Mouse (Mus musculus) embryonic facial prominence, embryonic 13.5 days (tissue): ENCODE measurements at regions not wholly inside any gene's neighbourhood (a gene's known extent, or its start where the extent isn't known, plus 50 kb on each side); places are given as distances from the start of the nearest gene placed in this dataset.

ENCODE experiments used
- ATAC-seq: fragments of 200-750 bp; cut with Nextera tagmentation; 2 replicates; pipeline ENCODE4 v1.8.0; 2017; ENCODE audit warnings: low read depth; ENCODE audit not compliant: insufficient number of reproducible peaks, insufficient read depth, low FRiP score, low TSS enrichment
- H3K27ac ChIP-seq: fragments of 300-500 bp; sonication (generic); 2 replicates; pipeline ENCODE4 v1.5.1; 2015; ENCODE audit warnings: moderate library complexity, mild to moderate bottlenecking, inconsistent platforms
- H3K27me3 ChIP-seq: fragments of 300-500 bp; sonication (generic); 2 replicates; pipeline ENCODE4 v1.6.1; 2015; ENCODE audit warnings: mild to moderate bottlenecking, inconsistent platforms
- H3K36me3 ChIP-seq: fragments of 300-500 bp; sonication (generic); 2 replicates; pipeline ENCODE4 v1.6.1; 2015; ENCODE audit warnings: mild to moderate bottlenecking, inconsistent platforms
- H3K4me1 ChIP-seq: fragments of 300-500 bp; sonication (generic); 2 replicates; pipeline ENCODE4 v1.6.1; 2015; ENCODE audit warnings: inconsistent platforms
- H3K4me2 ChIP-seq: fragments of 300-500 bp; sonication (generic); 2 replicates; pipeline ENCODE4 v1.6.1; 2015; ENCODE audit warnings: moderate library complexity, mild to moderate bottlenecking, inconsistent platforms
- H3K4me3 ChIP-seq: fragments of 300-500 bp; sonication (generic); 2 replicates; pipeline ENCODE4 v1.5.1; 2015; ENCODE audit warnings: mild to moderate bottlenecking, inconsistent platforms
- H3K9ac ChIP-seq: fragments of 300-500 bp; sonication (generic); 2 replicates; pipeline ENCODE4 v1.6.1; 2015; ENCODE audit warnings: mild to moderate bottlenecking, inconsistent platforms
- H3K9me3 ChIP-seq: fragments of 300-500 bp; sonication (generic); 2 replicates; pipeline ENCODE4 v1.6.1; 2016; ENCODE audit warnings: inconsistent platforms
- WGBS: fragments of 180-500 bp; shearing (Covaris S2); methylation state at CpG from one replicate; pipeline ENCODE4 v1.1.7; 2015; ENCODE audit warnings: mixed read lengths; 5-methylcytosine and 5-hydroxymethylcytosine counted together

GRCm38 (mm10) chr15:85652431-85652830 lies 70.2 kb upstream of the Wnt7b start:
- Histone ChIP-seq H3K36me3 (0 out of 2 replicates have a peak, but pooled peaks cover 2% of the 10 kb centered on the region), H3K9ac (peak overlapping the region; percentile 85), H3K4me1 (peaks cover 69% of the 10 kb centered on the region), H3K27ac (peak overlapping the region; percentile 99), H3K27me3 (peaks cover 7% of the 10 kb centered on the region), H3K4me3 (peak overlapping the region; percentile 47; the same call in 1 of the 2 replicates), H3K9me3 (no peaks in the 10 kb centered on the region), H3K4me2 (peak overlapping the region; percentile 75; the same call in 1 of the 2 replicates)
- ATAC-seq, result no peak
- WGBS, result 87% methylated on average over 5 of the region's 5 CpGs

GRCm38 (mm10) chr15:85652871-85653337 lies 70.6 kb upstream of the Wnt7b start:
- WGBS, result 60% methylated on average over 9 of the region's 9 CpGs
- Histone ChIP-seq H3K9ac (peak overlapping the region; percentile 85), H3K4me3 (peak overlapping the region; percentile 47), H3K27me3 (peaks cover 10% of the 10 kb centered on the region), H3K27ac (peak overlapping the region; percentile 99), H3K4me2 (peak overlapping the region; percentile 75), H3K4me1 (peaks cover 69% of the 10 kb centered on the region), H3K36me3 (0 out of 2 replicates have a peak, but pooled peaks cover 6% of the 10 kb centered on the region), H3K9me3 (no peaks in the 10 kb centered on the region)
- no peak for ATAC-seq

GRCm38 (mm10) chr15:85653421-85654401 lies 71.4 kb upstream of the Wnt7b start:
- Histone ChIP-seq H3K9ac (peak overlapping the region; percentile 85), H3K27me3 (peaks cover 18% of the 10 kb centered on the region), H3K9me3 (no peaks in the 10 kb centered on the region), H3K4me3 (peak overlapping the region; percentile 47), H3K36me3 (0 out of 2 replicates have a peak, but pooled peaks cover 6% of the 10 kb centered on the region), H3K4me1 (peaks cover 62% of the 10 kb centered on the region), H3K4me2 (peak overlapping the region; percentile 75), H3K27ac (peak overlapping the region; percentile 99)
- peak; percentile 77 for ATAC-seq
- WGBS, result 18% methylated on average over 32 of the region's 32 CpGs

GRCm38 (mm10) chr15:85654791-85655190 lies 72.5 kb upstream of the Wnt7b start:
- no peak for ATAC-seq
- Histone ChIP-seq H3K27me3 (peaks cover 26% of the 10 kb centered on the region), H3K4me1 (peaks cover 55% of the 10 kb centered on the region), H3K27ac (peak overlapping the region; percentile 99), H3K4me3 (peak overlapping the region; percentile 47; the same call in 1 of the 2 replicates), H3K9ac (peak overlapping the region; percentile 59), H3K9me3 (no peaks in the 10 kb centered on the region), H3K36me3 (0 out of 2 replicates have a peak, but pooled peaks cover 6% of the 10 kb centered on the region), H3K4me2 (peak overlapping the region; percentile 75)
- WGBS, result 80% methylated on average over 3 of the region's 3 CpGs

GRCm38 (mm10) chr15:85655751-85656167 lies 73.5 kb upstream of the Wnt7b start:
- H3K9ac ChIP-seq, result peak overlapping the region; percentile 59
- WGBS, result 32% methylated on average over 6 of the region's 6 CpGs
- ATAC-seq, result 0 out of 2 replicates have a peak, but pooled peaks have one; percentile 16
- peaks cover 8% of the 10 kb centered on the region; the same call in 1 of the 2 replicates for H3K36me3 ChIP-seq
- H3K4me3 ChIP-seq, result peak overlapping the region; percentile 11
- no peaks in the 10 kb centered on the region for H3K9me3 ChIP-seq
- H3K4me2 ChIP-seq, result peak overlapping the region; percentile 75
- H3K27ac ChIP-seq, result peak overlapping the region; percentile 99
- peaks cover 36% of the 10 kb centered on the region for H3K27me3 ChIP-seq
- H3K4me1 ChIP-seq, result peaks cover 58% of the 10 kb centered on the region

- WGBS, result 53% methylated on average over 6 of the region's 6 CpGs
- no peak for ATAC-seq
- peaks cover 59% of the 10 kb centered on the region for H3K4me1 ChIP-seq
- peaks cover 17% of the 10 kb centered on the region for H3K36me3 ChIP-seq
- H3K9ac ChIP-seq, result no peak overlapping the region
- no peaks in the 10 kb centered on the region for H3K9me3 ChIP-seq
- H3K4me2 ChIP-seq, result no peak overlapping the region
- peak overlapping the region; percentile 39; the same call in 1 of the 2 replicates for H3K27ac ChIP-seq
- peaks cover 47% of the 10 kb centered on the region for H3K27me3 ChIP-seq
- no peak overlapping the region for H3K4me3 ChIP-seq
Measured at GRCm38 (mm10) chr15:85656852-85657251, 74.6 kb upstream of the Wnt7b start.

- no peak for ATAC-seq
- Histone ChIP-seq H3K9ac (no peak overlapping the region), H3K4me2 (no peak overlapping the region), H3K4me3 (no peak overlapping the region), H3K36me3 (peaks cover 17% of the 10 kb centered on the region), H3K27me3 (peaks cover 54% of the 10 kb centered on the region), H3K9me3 (no peaks in the 10 kb centered on the region), H3K27ac (no peak overlapping the region), H3K4me1 (peaks cover 54% of the 10 kb centered on the region)
- 62% methylated on average over 8 of the region's 8 CpGs for WGBS
Measured at GRCm38 (mm10) chr15:85657441-85657989, 75.2 kb upstream of the Wnt7b start.

GRCm38 (mm10) chr15:85658101-85658885 lies 76.0 kb upstream of the Wnt7b start:
- Histone ChIP-seq H3K36me3 (peaks cover 17% of the 10 kb centered on the region), H3K4me3 (no peak overlapping the region), H3K27me3 (peaks cover 61% of the 10 kb centered on the region), H3K9me3 (no peaks in the 10 kb centered on the region), H3K4me1 (peaks cover 46% of the 10 kb centered on the region), H3K9ac (no peak overlapping the region), H3K27ac (no peak overlapping the region), H3K4me2 (no peak overlapping the region)
- WGBS, result 77% methylated on average over 14 of the region's 14 CpGs
- no peak for ATAC-seq

GRCm38 (mm10) chr15:85660528-85661392 lies 74.0 kb upstream of the Ppara start:
- WGBS, result 19% methylated on average over 45 of the region's 45 CpGs
- ATAC-seq, result no peak
- 0 out of 2 replicates have a peak overlapping the region, but pooled peaks have one; percentile 17 for H3K9ac ChIP-seq
- H3K36me3 ChIP-seq, result peaks cover 17% of the 10 kb centered on the region
- no peak overlapping the region for H3K27ac ChIP-seq
- H3K9me3 ChIP-seq, result no peaks in the 10 kb centered on the region
- peaks cover 21% of the 10 kb centered on the region for H3K4me1 ChIP-seq
- no peak overlapping the region for H3K4me3 ChIP-seq
- peaks cover 80% of the 10 kb centered on the region for H3K27me3 ChIP-seq
- H3K4me2 ChIP-seq, result no peak overlapping the region

GRCm38 (mm10) chr15:85661393-85661690 lies 73.4 kb upstream of the Ppara start:
- ATAC-seq, result no peak
- Histone ChIP-seq H3K27ac (no peak overlapping the region), H3K4me3 (no peak overlapping the region), H3K9ac (no peak overlapping the region), H3K27me3 (peaks cover 83% of the 10 kb centered on the region), H3K4me1 (peaks cover 15% of the 10 kb centered on the region), H3K4me2 (no peak overlapping the region), H3K9me3 (no peaks in the 10 kb centered on the region), H3K36me3 (peaks cover 17% of the 10 kb centered on the region)
- WGBS, result 80% methylated on average over 2 of the region's 2 CpGs
